Mouse (Mus musculus): ENCODE data around the gene En1. TPM values are rescaled to one million over a fixed set of nuclear protein-coding genes. Genes with fewer than 3 reads are reported as not detected.

The En1 gene
- total and polyA plus RNA-seq, 2 experiments from 2014 or later: not detected

DNA sequence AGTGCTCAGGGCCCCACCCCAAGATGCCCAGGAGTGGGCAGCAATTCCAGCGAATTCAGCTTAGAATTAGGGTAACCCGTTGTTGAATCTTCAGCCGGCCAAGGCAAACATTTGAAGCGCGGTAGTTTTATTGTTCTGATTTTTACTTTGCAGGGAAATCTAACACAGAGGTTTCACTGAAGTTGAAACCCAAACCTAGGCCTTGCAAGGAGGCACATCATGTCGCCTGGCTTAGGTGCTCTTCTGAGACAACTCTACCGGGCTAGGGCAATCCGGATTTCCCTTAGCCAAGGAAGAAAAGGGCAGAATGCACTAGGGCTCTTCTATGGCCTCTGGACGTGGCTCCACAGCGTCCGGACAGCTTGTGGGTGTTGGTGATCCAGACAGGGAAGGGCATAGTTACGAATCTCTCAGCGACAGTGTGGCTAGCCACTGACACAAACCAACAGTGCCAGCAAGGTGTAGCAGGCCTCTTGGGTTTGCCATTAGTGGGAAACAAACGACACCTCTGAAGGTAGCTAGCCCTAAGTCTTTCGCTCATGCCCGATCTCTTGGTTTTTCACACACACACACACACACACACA is 873 bp upstream of the En1 start:
- Histone ChIP-seq H3K27ac (ENCODE audit: low read depth) (no peak overlapping the region), H3K9me3 (replicated peaks; ENCODE audit: control insufficient read depth, low read length) (no peaks in the 10 kb centered on the region), H3K36me3 (replicated peaks; ENCODE audit: control insufficient read depth, insufficient read depth, low read length) (no peaks in the 10 kb centered on the region), H3K4me2 (ENCODE audit: low read depth, low read length) (no peak overlapping the region), H3K4me1 (ENCODE audit: control insufficient read depth, insufficient read depth) (peaks cover 13% of the 10 kb centered on the region; the same call in 1 of the 2 replicates), H3K4me3 (ENCODE audit: low read depth, low read length) (no peak overlapping the region), H3K9ac (replicated peaks; ENCODE audit: low read depth, low read length) (no peak overlapping the region), H3K27me3 (ENCODE audit: control insufficient read depth, insufficient read depth, low read length) (peaks cover 100% of the 10 kb centered on the region)
- TF ChIP-seq CTCF (IDR thresholded peaks at IDR 0.05; ENCODE audit: low read depth) (no peak), EP300 (IDR thresholded peaks at IDR 0.05; ENCODE audit: low read depth) (no peak)
- 3% methylated on average over 16 of the region's 16 CpGs for WGBS
- ATAC-seq (ENCODE audit: insufficient read depth, low read depth) (no peak), DNase-seq (ENCODE audit: low spot score) (no peak)

DNA sequence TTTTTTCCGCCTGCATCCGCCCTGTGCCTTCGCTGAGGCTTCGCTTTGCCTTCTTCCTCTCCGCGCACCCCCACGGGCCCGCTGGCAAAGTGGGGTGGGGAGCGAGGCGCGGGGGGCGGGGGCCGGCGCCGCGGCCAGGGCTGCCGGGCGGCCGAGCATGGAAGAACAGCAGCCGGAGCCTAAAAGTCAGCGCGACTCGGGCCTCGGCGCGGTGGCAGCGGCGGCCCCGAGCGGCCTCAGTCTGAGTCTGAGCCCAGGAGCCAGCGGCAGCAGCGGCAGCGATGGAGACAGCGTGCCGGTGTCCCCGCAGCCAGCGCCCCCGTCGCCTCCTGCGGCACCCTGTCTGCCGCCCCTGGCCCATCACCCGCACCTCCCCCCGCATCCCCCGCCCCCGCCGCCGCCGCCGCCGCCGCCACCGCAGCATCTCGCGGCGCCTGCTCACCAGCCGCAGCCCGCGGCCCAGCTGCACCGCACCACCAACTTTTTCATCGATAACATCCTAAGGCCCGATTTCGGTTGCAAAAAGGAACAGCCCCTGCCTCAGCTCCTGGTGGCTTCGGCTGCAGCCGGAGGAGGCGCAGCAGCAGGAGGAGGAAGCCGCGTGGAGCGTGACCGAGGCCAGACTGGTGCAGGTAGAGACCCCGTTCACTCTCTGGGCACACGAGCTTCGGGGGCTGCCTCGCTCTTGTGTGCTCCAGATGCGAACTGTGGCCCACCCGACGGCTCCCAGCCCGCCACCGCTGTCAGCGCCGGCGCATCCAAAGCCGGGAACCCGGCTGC is 848 bp downstream of the En1 start:
- DNase-seq (ENCODE audit: low spot score) (no peak), ATAC-seq (ENCODE audit: insufficient read depth, low read depth) (no peak; the same call in 1 of the 2 replicates)
- Histone ChIP-seq H3K4me3 (ENCODE audit: low read depth, low read length) (peak overlapping the region; percentile 51), H3K36me3 (replicated peaks; ENCODE audit: control insufficient read depth, insufficient read depth, low read length) (no peaks in the 10 kb centered on the region), H3K27ac (ENCODE audit: low read depth) (no peak overlapping the region), H3K9ac (replicated peaks; ENCODE audit: low read depth, low read length) (no peak overlapping the region), H3K9me3 (replicated peaks; ENCODE audit: control insufficient read depth, low read length) (no peaks in the 10 kb centered on the region), H3K4me1 (ENCODE audit: control insufficient read depth, insufficient read depth) (peaks cover 13% of the 10 kb centered on the region; the same call in 1 of the 2 replicates), H3K27me3 (ENCODE audit: control insufficient read depth, insufficient read depth, low read length) (peaks cover 98% of the 10 kb centered on the region), H3K4me2 (ENCODE audit: low read depth, low read length) (peak overlapping the region; percentile 75)
- TF ChIP-seq CTCF (IDR thresholded peaks at IDR 0.05; ENCODE audit: low read depth) (no peak), EP300 (IDR thresholded peaks at IDR 0.05; ENCODE audit: low read depth) (no peak)
- WGBS: under 1% methylated on average over 50 of the region's 83 CpGs

DNA sequence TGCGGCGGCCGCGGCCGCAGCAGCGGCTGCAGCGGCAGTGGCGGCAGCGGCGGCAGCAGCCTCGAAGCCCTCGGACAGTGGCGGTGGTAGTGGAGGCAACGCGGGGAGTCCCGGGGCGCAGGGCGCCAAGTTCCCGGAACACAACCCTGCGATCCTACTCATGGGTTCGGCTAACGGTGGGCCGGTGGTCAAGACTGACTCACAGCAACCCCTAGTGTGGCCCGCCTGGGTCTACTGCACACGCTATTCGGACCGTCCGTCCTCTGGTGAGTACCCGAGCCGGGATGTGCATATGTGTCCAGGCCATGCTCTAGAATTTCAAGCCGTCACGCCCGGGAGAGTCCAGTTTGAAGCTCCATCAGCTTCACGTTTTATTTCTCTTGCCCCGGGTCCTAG is 1.4 kb downstream of the En1 start:
- H3K4me1 ChIP-seq (ENCODE audit: control insufficient read depth, insufficient read depth): peaks cover 13% of the 10 kb centered on the region; the same call in 1 of the 2 replicates
- no peak for DNase-seq (ENCODE audit: low spot score)
- ATAC-seq (ENCODE audit: insufficient read depth, low read depth): no peak
- peak overlapping the region; percentile 75 for H3K4me2 ChIP-seq (ENCODE audit: low read depth, low read length)
- H3K9ac ChIP-seq (replicated peaks; ENCODE audit: low read depth, low read length): no peak overlapping the region
- H3K27me3 ChIP-seq (ENCODE audit: control insufficient read depth, insufficient read depth, low read length): peaks cover 98% of the 10 kb centered on the region
- H3K36me3 ChIP-seq (replicated peaks; ENCODE audit: control insufficient read depth, insufficient read depth, low read length): no peaks in the 10 kb centered on the region
- no peaks in the 10 kb centered on the region for H3K9me3 ChIP-seq (replicated peaks; ENCODE audit: control insufficient read depth, low read length)
- H3K27ac ChIP-seq (ENCODE audit: low read depth): no peak overlapping the region
- TF ChIP-seq CTCF (IDR thresholded peaks at IDR 0.05; ENCODE audit: low read depth): no peak
- no peak for TF ChIP-seq EP300 (IDR thresholded peaks at IDR 0.05; ENCODE audit: low read depth)
- peak overlapping the region; percentile 51 for H3K4me3 ChIP-seq (ENCODE audit: low read depth, low read length)
- WGBS: 4% methylated on average over 35 of the region's 35 CpGs

DNA sequence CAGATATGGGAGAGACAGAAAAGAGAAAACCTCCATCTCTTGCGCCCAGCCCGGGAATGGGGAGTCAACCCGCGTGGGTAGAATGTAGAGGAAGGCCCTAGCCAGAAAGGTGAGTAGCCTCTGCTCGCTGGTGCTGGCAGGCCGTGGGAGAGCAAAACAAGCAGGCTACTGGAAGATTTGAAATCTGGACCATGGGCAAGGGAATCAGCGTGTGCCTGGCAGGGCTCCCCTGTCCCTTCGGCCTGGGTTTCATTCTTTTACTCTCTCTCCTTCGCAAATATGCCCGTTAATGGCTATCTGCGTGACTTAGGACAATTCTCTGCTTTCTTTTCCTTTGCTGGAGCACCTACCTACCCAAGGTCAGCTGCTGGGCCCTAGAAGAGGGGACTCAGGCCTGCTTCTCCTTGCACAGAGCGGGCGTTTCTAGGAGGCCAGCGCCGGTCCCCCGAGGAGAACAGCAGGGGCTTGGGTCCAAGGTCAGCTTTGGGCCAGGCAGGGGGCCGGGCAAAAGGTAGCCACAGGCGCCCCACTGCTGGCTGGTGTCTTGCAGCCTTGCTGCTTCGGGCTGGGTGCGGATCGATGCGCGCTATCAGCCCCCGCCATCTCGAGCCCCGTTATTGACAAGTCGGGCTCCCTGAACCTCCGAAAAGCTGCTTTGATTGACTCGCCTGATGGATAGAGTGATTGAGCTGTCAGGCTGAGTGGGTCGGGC is 2.4 kb downstream of the En1 start:
- Histone ChIP-seq H3K9ac (replicated peaks; ENCODE audit: low read depth, low read length) (no peak overlapping the region), H3K9me3 (replicated peaks; ENCODE audit: control insufficient read depth, low read length) (no peaks in the 10 kb centered on the region), H3K27ac (ENCODE audit: low read depth) (no peak overlapping the region), H3K4me3 (ENCODE audit: low read depth, low read length) (no peak overlapping the region), H3K27me3 (ENCODE audit: control insufficient read depth, insufficient read depth, low read length) (peaks cover 98% of the 10 kb centered on the region), H3K4me1 (ENCODE audit: control insufficient read depth, insufficient read depth) (peaks cover 13% of the 10 kb centered on the region; the same call in 1 of the 2 replicates), H3K36me3 (replicated peaks; ENCODE audit: control insufficient read depth, insufficient read depth, low read length) (no peaks in the 10 kb centered on the region), H3K4me2 (ENCODE audit: low read depth, low read length) (no peak overlapping the region)
- WGBS: 9% methylated on average over 30 of the region's 30 CpGs
- TF ChIP-seq EP300 (IDR thresholded peaks at IDR 0.05; ENCODE audit: low read depth): no peak
- TF ChIP-seq CTCF (IDR thresholded peaks at IDR 0.05; ENCODE audit: low read depth): no peak
- DNase-seq (ENCODE audit: low spot score) (no peak), ATAC-seq (ENCODE audit: insufficient read depth, low read depth) (no peak)

DNA sequence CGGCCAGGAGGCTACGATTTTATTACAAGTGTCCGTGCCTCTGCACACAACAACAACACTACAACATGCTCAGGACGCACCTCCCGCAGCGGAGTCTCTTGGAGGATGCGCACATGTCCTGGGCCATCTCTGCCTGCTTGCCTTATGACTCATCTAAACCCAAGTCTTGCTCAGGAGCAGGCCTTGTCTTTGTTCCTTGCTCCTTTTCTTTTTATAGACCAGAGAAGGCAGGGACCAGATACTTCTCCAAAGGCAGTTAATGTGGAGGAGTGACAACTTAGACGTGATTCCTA is 2.9 kb downstream of the En1 start:
- TF ChIP-seq EP300 (IDR thresholded peaks at IDR 0.05; ENCODE audit: low read depth) (no peak), CTCF (IDR thresholded peaks at IDR 0.05; ENCODE audit: low read depth) (no peak)
- Histone ChIP-seq H3K4me3 (ENCODE audit: low read depth, low read length) (no peak overlapping the region), H3K27ac (ENCODE audit: low read depth) (no peak overlapping the region), H3K4me2 (ENCODE audit: low read depth, low read length) (no peak overlapping the region), H3K27me3 (ENCODE audit: control insufficient read depth, insufficient read depth, low read length) (peaks cover 98% of the 10 kb centered on the region), H3K9me3 (replicated peaks; ENCODE audit: control insufficient read depth, low read length) (no peaks in the 10 kb centered on the region), H3K36me3 (replicated peaks; ENCODE audit: control insufficient read depth, insufficient read depth, low read length) (no peaks in the 10 kb centered on the region), H3K9ac (replicated peaks; ENCODE audit: low read depth, low read length) (no peak overlapping the region), H3K4me1 (ENCODE audit: control insufficient read depth, insufficient read depth) (peaks cover 13% of the 10 kb centered on the region; the same call in 1 of the 2 replicates)
- ATAC-seq (ENCODE audit: insufficient read depth, low read depth) (no peak), DNase-seq (ENCODE audit: low spot score) (no peak)
- WGBS: 14% methylated on average over 8 of the region's 8 CpGs

Data from heart, postnatal 0 days (tissue).